Mouse (Mus musculus): ENCODE data around the gene Tspyl4. TPM values are rescaled to one million over a fixed set of nuclear protein-coding genes. Genes with fewer than 3 reads are reported as not detected.
A peak's percentile ranks its signal among the peaks of the same experiment; 100 is the strongest.

Gene Tspyl4
- polyA plus RNA-seq, 1 experiment, result 8.2 TPM

DNA sequence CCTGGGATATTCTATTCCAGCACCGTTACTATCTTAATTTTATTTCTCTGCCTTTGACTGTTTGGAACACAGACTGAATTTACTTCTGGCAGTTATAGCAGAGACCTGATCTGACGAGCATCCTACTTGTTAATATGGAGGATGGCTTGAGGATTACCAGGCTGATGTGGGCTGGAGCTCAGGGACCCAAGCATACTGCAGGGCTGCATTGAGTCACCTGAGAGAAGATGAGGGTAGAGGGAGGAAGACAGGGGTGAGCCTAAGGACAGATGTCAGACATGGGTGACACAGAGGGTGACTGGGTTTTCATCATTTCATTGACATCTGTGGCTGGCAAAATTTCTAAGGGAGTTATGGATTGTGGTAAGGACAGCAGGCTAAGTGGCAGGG, 20.0 kb downstream of the Tspyl4 start:
- H3K4me1 ChIP-seq (ENCODE audit: control insufficient read depth, insufficient read depth, low read length), result 0 out of 2 replicates have a peak, but pooled peaks cover 4% of the 10 kb centered on the region
- no peak overlapping the region for H3K4me3 ChIP-seq (ENCODE audit: insufficient read depth, low read length)
- no peak overlapping the region for H3K27ac ChIP-seq (ENCODE audit: insufficient read depth, low read depth, low read length)
- TF ChIP-seq CTCF (IDR thresholded peaks at IDR 0.05; ENCODE audit: low read depth, low read length) (no peak), POLR2A (IDR thresholded peaks at IDR 0.05; ENCODE audit: borderline replicate concordance, low read depth, low read length) (no peak)

DNA sequence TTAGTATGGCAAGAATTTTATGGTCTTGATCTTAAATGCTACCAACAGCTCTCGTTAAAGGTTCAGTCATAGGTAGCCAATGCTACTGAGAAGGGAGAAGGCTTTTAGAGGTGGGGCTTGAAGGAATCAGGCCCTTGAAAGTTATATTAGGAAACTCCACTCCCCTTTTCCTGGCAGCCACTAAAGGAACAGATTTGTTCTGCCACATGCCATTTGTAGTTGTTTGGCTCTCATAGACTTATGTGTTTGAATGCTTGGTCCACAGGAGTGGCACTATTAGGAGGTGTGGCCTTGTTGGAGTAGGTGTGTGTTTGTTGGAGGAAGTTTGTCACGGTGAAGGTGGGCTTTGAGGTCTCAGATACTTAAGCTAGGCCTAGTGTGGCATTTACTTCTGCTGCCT, 23.6 kb downstream of the Tspyl4 start:
- 0 out of 2 replicates have a peak, but pooled peaks cover 4% of the 10 kb centered on the region for H3K4me1 ChIP-seq (ENCODE audit: control insufficient read depth, insufficient read depth, low read length)
- no peak overlapping the region for H3K27ac ChIP-seq (ENCODE audit: insufficient read depth, low read depth, low read length)
- TF ChIP-seq CTCF (IDR thresholded peaks at IDR 0.05; ENCODE audit: low read depth, low read length) (no peak), POLR2A (IDR thresholded peaks at IDR 0.05; ENCODE audit: borderline replicate concordance, low read depth, low read length) (no peak)
- H3K4me3 ChIP-seq (ENCODE audit: insufficient read depth, low read length), result no peak overlapping the region

DNA sequence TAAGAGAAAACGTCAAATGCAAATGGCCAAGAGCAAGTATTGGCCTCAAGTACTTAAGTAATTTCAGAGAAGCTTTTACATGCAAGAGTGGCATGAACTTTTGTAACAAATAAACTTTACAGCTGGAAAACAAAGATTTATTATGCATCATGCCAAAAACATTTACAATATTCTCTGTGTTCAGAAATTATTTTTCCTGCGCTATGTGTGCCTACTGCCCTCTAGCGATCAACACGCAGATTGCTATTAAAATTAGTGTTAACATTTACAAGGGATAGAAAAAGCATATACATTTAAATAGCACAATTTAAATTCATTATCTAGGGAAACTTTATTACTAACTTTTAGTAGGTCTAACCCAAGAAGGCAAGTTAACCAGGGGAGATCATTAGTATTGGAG, 29.5 kb downstream of the Tspyl4 start:
- TF ChIP-seq POLR2A (IDR thresholded peaks at IDR 0.05; ENCODE audit: borderline replicate concordance, low read depth, low read length) (no peak), CTCF (IDR thresholded peaks at IDR 0.05; ENCODE audit: low read depth, low read length) (no peak)
- no peak overlapping the region for H3K4me3 ChIP-seq (ENCODE audit: insufficient read depth, low read length)
- no peaks in the 10 kb centered on the region for H3K4me1 ChIP-seq (ENCODE audit: control insufficient read depth, insufficient read depth, low read length)
- H3K27ac ChIP-seq (ENCODE audit: insufficient read depth, low read depth, low read length), result no peak overlapping the region

DNA sequence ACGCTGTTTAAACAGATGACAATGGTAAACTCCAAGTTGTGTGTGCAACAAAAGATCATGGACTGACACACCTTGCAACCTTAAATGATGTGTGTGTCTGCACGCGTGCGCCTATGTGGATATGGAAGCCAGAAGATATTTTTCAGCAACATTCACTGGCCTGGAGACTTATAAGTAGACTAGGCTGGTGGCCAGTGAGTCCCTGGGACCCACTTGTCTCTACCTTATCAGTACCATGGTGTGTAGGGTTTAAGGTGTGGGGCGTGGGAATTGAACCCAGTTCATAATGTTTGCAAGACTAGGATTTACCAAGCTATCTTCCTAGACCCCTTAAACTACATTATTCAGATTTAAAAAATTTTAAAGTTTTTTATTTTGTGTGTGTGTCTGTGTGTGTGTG, 29.9 kb downstream of the Tspyl4 start:
- H3K4me3 ChIP-seq (ENCODE audit: insufficient read depth, low read length), result no peak overlapping the region
- no peak overlapping the region for H3K27ac ChIP-seq (ENCODE audit: insufficient read depth, low read depth, low read length)
- TF ChIP-seq CTCF (IDR thresholded peaks at IDR 0.05; ENCODE audit: low read depth, low read length) (no peak), POLR2A (IDR thresholded peaks at IDR 0.05; ENCODE audit: borderline replicate concordance, low read depth, low read length) (no peak)
- H3K4me1 ChIP-seq (ENCODE audit: control insufficient read depth, insufficient read depth, low read length), result no peaks in the 10 kb centered on the region

DNA sequence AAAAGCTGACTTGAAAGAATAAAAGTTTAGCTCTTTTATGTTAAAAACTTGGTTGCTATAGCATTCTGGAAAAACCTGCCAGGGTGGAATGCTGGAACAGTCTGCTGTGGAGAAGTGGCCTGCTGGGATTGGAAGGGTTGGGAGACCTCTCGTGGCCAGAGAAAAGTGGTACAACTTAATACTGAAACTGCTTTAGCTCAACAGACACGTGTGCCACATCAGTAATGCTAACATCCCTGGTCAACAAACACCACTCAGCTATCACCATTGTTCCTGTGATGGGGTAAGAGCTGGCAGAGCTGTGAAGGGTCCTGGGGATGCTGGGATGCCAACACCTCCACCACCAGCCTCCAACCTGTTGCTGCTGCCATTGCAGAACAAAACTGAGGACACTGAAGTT, 31.1 kb downstream of the Tspyl4 start:
- H3K4me3 ChIP-seq (ENCODE audit: insufficient read depth, low read length), result no peak overlapping the region

DNA sequence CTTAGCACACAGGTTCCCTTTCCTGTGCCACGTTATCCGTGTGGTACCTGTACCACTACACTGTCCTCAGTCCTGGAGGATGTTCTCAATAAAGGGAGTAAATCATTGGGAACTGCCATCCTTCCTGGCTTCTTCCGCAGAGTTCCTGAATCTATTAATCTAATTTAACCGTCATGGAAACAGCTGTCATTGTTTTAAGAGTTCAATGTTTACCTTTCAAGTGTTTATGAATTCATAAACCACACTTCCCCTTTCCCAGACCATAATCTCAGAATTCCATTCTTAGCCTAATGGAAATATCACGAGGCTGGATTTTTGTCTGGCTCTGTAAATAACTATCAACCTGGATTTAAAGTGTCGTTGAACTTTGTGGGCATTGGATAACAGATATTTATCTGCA, 43.8 kb downstream of the Tspyl4 start:
- Histone ChIP-seq H3K27ac (ENCODE audit: insufficient read depth, low read depth, low read length) (no peak overlapping the region), H3K4me3 (ENCODE audit: insufficient read depth, low read length) (no peak overlapping the region)
- TF ChIP-seq POLR2A (IDR thresholded peaks at IDR 0.05; ENCODE audit: borderline replicate concordance, low read depth, low read length) (no peak), CTCF (IDR thresholded peaks at IDR 0.05; ENCODE audit: low read depth, low read length) (no peak)

More for the DNA sequence above, 31.1 kb downstream of the Tspyl4 start:
- TF ChIP-seq POLR2A (IDR thresholded peaks at IDR 0.05; ENCODE audit: borderline replicate concordance, low read depth, low read length) (no peak), CTCF (IDR thresholded peaks at IDR 0.05; ENCODE audit: low read depth, low read length) (peak; percentile 48; the same call in 1 of the 2 replicates)
- H3K4me1 ChIP-seq (ENCODE audit: control insufficient read depth, insufficient read depth, low read length), result no peaks in the 10 kb centered on the region
- H3K27ac ChIP-seq (ENCODE audit: insufficient read depth, low read depth, low read length), result no peak overlapping the region

DNA sequence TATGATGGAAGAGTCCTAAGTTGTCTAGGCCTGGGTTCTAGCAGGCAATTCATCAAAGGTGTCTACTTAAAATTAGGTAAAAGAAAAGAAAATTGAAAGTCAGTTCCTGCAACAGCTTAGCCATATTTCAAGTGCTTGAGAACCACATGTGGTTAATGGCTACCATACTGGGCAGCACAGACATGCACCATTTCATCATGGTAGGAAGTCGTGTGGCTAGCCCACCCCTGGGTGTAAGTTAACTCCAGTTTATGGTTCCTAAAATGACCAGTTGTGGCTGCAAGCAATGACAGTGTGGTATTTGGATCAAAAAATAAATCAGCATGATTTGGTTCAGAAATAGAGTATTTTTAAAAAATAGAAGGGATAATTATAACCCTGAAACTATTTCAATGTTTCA, 44.6 kb downstream of the Tspyl4 start:
- TF ChIP-seq CTCF (IDR thresholded peaks at IDR 0.05; ENCODE audit: low read depth, low read length) (no peak), POLR2A (IDR thresholded peaks at IDR 0.05; ENCODE audit: borderline replicate concordance, low read depth, low read length) (no peak)
- Histone ChIP-seq H3K27ac (ENCODE audit: insufficient read depth, low read depth, low read length) (no peak overlapping the region), H3K4me3 (ENCODE audit: insufficient read depth, low read length) (no peak overlapping the region), H3K4me1 (ENCODE audit: control insufficient read depth, insufficient read depth, low read length) (no peaks in the 10 kb centered on the region)

More for the DNA sequence above, 43.8 kb downstream of the Tspyl4 start:
- H3K4me1 ChIP-seq (ENCODE audit: control insufficient read depth, insufficient read depth, low read length), result no peaks in the 10 kb centered on the region

Other genes starting within 250 kb of the Tspyl4 start
- gene Calhm5, start 200.9 kb upstream of the Tspyl4 start, polyA plus RNA-seq (2012; ENCODE audit: insufficient read depth, insufficient read length, missing spikeins), result not detected in 2 replicates
- gene Calhm6, start 169.5 kb upstream of the Tspyl4 start, polyA plus RNA-seq (2012; ENCODE audit: insufficient read depth, insufficient read length, missing spikeins), result 20.6 and 24.7 TPM in 2 replicates
- 91.2 and 104 TPM in 2 replicates for gene Dse, start 89.7 kb upstream of the Tspyl4 start, polyA plus RNA-seq (2012; ENCODE audit: insufficient read depth, insufficient read length, missing spikeins)
- 74.2 and 74.4 TPM in 2 replicates for gene Tspyl1, start 15.3 kb upstream of the Tspyl4 start, polyA plus RNA-seq (2012; ENCODE audit: insufficient read depth, insufficient read length, missing spikeins)
- not detected in 2 replicates for gene Col10a1, start 92.5 kb downstream of the Tspyl4 start, polyA plus RNA-seq (2012; ENCODE audit: insufficient read depth, insufficient read length, missing spikeins)
- 10.0 and 15.2 TPM in 2 replicates for gene Nt5dc1, start 121.1 kb downstream of the Tspyl4 start, polyA plus RNA-seq (2012; ENCODE audit: insufficient read depth, insufficient read length, missing spikeins)
- 0.21 and 1.3 TPM in 2 replicates for gene Frk, start 186.0 kb downstream of the Tspyl4 start, polyA plus RNA-seq (2012; ENCODE audit: insufficient read depth, insufficient read length, missing spikeins)